Mouse (Mus musculus) midbrain, embryonic 15.5 days (tissue): ENCODE results near the gene 1700029I15Rik. TPM values are rescaled to one million over a fixed set of nuclear protein-coding genes. Genes with fewer than 3 reads are reported as not detected.
A peak's percentile ranks its signal among the peaks of the same experiment; 100 is the strongest.

Experiments
- ATAC-seq: fragments of 200-750 bp; cut with Nextera tagmentation; replicated peaks from 2 replicates; pipeline ENCODE4 v1.8.0; 2017; ENCODE audit warnings: moderate TSS enrichment
- H3K27ac ChIP-seq: fragments of 300-500 bp; sonication (generic); 2 replicates; pipeline ENCODE4 v1.5.1; 2015; ENCODE audit warnings: mild to moderate bottlenecking, inconsistent platforms
- H3K27me3 ChIP-seq: fragments of 300-500 bp; sonication (generic); replicated peaks from 2 replicates; pipeline ENCODE4 v1.6.1; 2015; ENCODE audit warnings: inconsistent platforms
- H3K36me3 ChIP-seq: fragments of 300-500 bp; sonication (generic); replicated peaks from 2 replicates; pipeline ENCODE4 v1.6.1; 2015; ENCODE audit warnings: inconsistent platforms
- H3K4me1 ChIP-seq: fragments of 300-500 bp; sonication (generic); 2 replicates; pipeline ENCODE4 v1.6.1; 2015; ENCODE audit warnings: inconsistent platforms
- H3K4me2 ChIP-seq: fragments of 300-500 bp; sonication (generic); 2 replicates; pipeline ENCODE4 v1.6.1; 2015; ENCODE audit warnings: inconsistent platforms, mild to moderate bottlenecking, moderate library complexity
- H3K4me3 ChIP-seq: fragments of 300-500 bp; sonication (generic); 2 replicates; pipeline ENCODE4 v1.5.1; 2015; ENCODE audit warnings: mild to moderate bottlenecking, inconsistent platforms
- H3K9ac ChIP-seq: fragments of 300-500 bp; sonication (generic); 2 replicates; pipeline ENCODE4 v1.6.1; 2015; ENCODE audit warnings: mild to moderate bottlenecking, inconsistent platforms
- H3K9me3 ChIP-seq: fragments of 300-500 bp; sonication (generic); 2 replicates; pipeline ENCODE4 v1.6.1; 2016; ENCODE audit warnings: inconsistent platforms
- WGBS: fragments of 180-500 bp; shearing (Covaris S2); methylation state at CpG from one replicate; pipeline ENCODE4 v1.1.7; 2015; ENCODE audit warnings: mixed read lengths; 5-methylcytosine and 5-hydroxymethylcytosine counted together
- polyA plus RNA-seq: library from polyadenylated mRNA; unstranded; fragments of >200 nt; fragmentation: Nextera tagmentation; extraction: Ambion mirVana; gene quantifications from 2 replicates; pipeline ENCODE4 v1.2.1, GENCODE M21; 2015

The 1700029I15Rik gene
- polyA plus RNA-seq, 1 experiment from 2014 or later, result 8.4 TPM

GRCm38 (mm10) chr2:92400682-92401081 lies 18.3 kb downstream of the 1700029I15Rik start:
- ATAC-seq, result peak; percentile 19
- H3K27ac ChIP-seq, result peak overlapping the region; percentile 82

GRCm38 (mm10) chr2:92401091-92401561 lies 18.8 kb downstream of the 1700029I15Rik start, which contains the start of gene Mapk8ip1:
TSS of gene Mapk8ip1 (minus strand) at chr2:92401263.
- 1% methylated on average over 37 of the region's 59 CpGs for WGBS
- Histone ChIP-seq H3K27me3 (no peaks in the 10 kb centered on the region), H3K9me3 (no peaks in the 10 kb centered on the region), H3K4me2 (peak within 1 kb of the TSS; percentile 67), H3K36me3 (peaks cover 15% of the 10 kb centered on the region; the same call in 1 of the 2 replicates), H3K9ac (peak within 1 kb of the TSS; percentile 95), H3K4me1 (peaks cover 30% of the 10 kb centered on the region), H3K27ac (peak within 1 kb of the TSS; percentile 82), H3K4me3 (peak within 1 kb of the TSS; percentile 83)
- ATAC-seq, result peak; percentile 63

More at GRCm38 (mm10) chr2:92400682-92401081, 18.3 kb downstream of the 1700029I15Rik start:
- 2% methylated on average over 20 of the region's 22 CpGs for WGBS
- Histone ChIP-seq H3K9me3 (no peaks in the 10 kb centered on the region), H3K36me3 (peaks cover 12% of the 10 kb centered on the region; the same call in 1 of the 2 replicates), H3K4me1 (peaks cover 30% of the 10 kb centered on the region), H3K27me3 (no peaks in the 10 kb centered on the region), H3K9ac (peak overlapping the region; percentile 95), H3K4me3 (peak overlapping the region; percentile 83), H3K4me2 (peak overlapping the region; percentile 67)

- ATAC-seq, result no peak
Measured at GRCm38 (mm10) chr2:92402591-92403326, 20.4 kb downstream of the 1700029I15Rik start.

GRCm38 (mm10) chr2:92403776-92404319 lies 21.5 kb downstream of the 1700029I15Rik start:
- no peak overlapping the region for H3K27ac ChIP-seq
- peaks cover 17% of the 10 kb centered on the region for H3K4me1 ChIP-seq
- H3K4me3 ChIP-seq, result no peak overlapping the region
- no peaks in the 10 kb centered on the region for H3K27me3 ChIP-seq
- H3K9ac ChIP-seq, result no peak overlapping the region
- ATAC-seq, result no peak
- no peak overlapping the region for H3K4me2 ChIP-seq
- 96% methylated on average over 5 of the region's 5 CpGs for WGBS
- no peaks in the 10 kb centered on the region for H3K9me3 ChIP-seq
- peaks cover 26% of the 10 kb centered on the region; the same call in 1 of the 2 replicates for H3K36me3 ChIP-seq

More at GRCm38 (mm10) chr2:92402591-92403326, 20.4 kb downstream of the 1700029I15Rik start:
- no peaks in the 10 kb centered on the region for H3K27me3 ChIP-seq
- no peak overlapping the region for H3K9ac ChIP-seq
- no peak overlapping the region for H3K27ac ChIP-seq
- H3K4me1 ChIP-seq, result peaks cover 26% of the 10 kb centered on the region
- peaks cover 17% of the 10 kb centered on the region; the same call in 1 of the 2 replicates for H3K36me3 ChIP-seq
- H3K9me3 ChIP-seq, result no peaks in the 10 kb centered on the region
- whole genome bisulfite sequencing, result 71% methylated on average over 4 of the region's 4 CpGs
- no peak overlapping the region for H3K4me3 ChIP-seq
- H3K4me2 ChIP-seq, result no peak overlapping the region

GRCm38 (mm10) chr2:92404737-92405136 lies 22.4 kb downstream of the 1700029I15Rik start:
- ATAC-seq, result no peak
- no peak overlapping the region for H3K4me2 ChIP-seq
- H3K4me3 ChIP-seq, result no peak overlapping the region
- no peaks in the 10 kb centered on the region for H3K9me3 ChIP-seq
- WGBS, result 90% methylated on average over 6 of the region's 6 CpGs
- no peaks in the 10 kb centered on the region for H3K27me3 ChIP-seq
- H3K36me3 ChIP-seq, result peaks cover 35% of the 10 kb centered on the region
- peaks cover 8% of the 10 kb centered on the region for H3K4me1 ChIP-seq
- H3K9ac ChIP-seq, result no peak overlapping the region
- no peak overlapping the region for H3K27ac ChIP-seq

- Histone ChIP-seq H3K27me3 (no peaks in the 10 kb centered on the region), H3K4me2 (no peak overlapping the region), H3K27ac (0 out of 2 replicates have a peak overlapping the region, but pooled peaks have one; percentile 20), H3K4me1 (peaks cover 5% of the 10 kb centered on the region), H3K9ac (no peak overlapping the region), H3K36me3 (peaks cover 42% of the 10 kb centered on the region), H3K9me3 (no peaks in the 10 kb centered on the region), H3K4me3 (no peak overlapping the region)
- ATAC-seq, result no peak
- WGBS, result 69% methylated on average over 7 of the region's 7 CpGs
Measured at GRCm38 (mm10) chr2:92405687-92406086, 23.3 kb downstream of the 1700029I15Rik start.

GRCm38 (mm10) chr2:92408309-92409045 lies 26.1 kb downstream of the 1700029I15Rik start:
- Histone ChIP-seq H3K4me1 (no peaks in the 10 kb centered on the region), H3K9ac (no peak overlapping the region), H3K27me3 (no peaks in the 10 kb centered on the region), H3K36me3 (peaks cover 68% of the 10 kb centered on the region), H3K4me2 (no peak overlapping the region), H3K4me3 (no peak overlapping the region), H3K27ac (no peak overlapping the region), H3K9me3 (no peaks in the 10 kb centered on the region)
- 90% methylated on average over 18 of the region's 18 CpGs for WGBS
- no peak for ATAC-seq

- WGBS, result 94% methylated on average over 10 of the region's 10 CpGs
- Histone ChIP-seq H3K4me2 (no peak overlapping the region), H3K36me3 (peaks cover 70% of the 10 kb centered on the region), H3K4me1 (no peaks in the 10 kb centered on the region), H3K9me3 (no peaks in the 10 kb centered on the region), H3K27me3 (no peaks in the 10 kb centered on the region), H3K9ac (no peak overlapping the region), H3K4me3 (no peak overlapping the region), H3K27ac (no peak overlapping the region)
- no peak for ATAC-seq
Measured at GRCm38 (mm10) chr2:92411705-92412104, 29.4 kb downstream of the 1700029I15Rik start.

- 93% methylated on average over 7 of the region's 7 CpGs for WGBS
- ATAC-seq, result no peak
- Histone ChIP-seq H3K9me3 (no peaks in the 10 kb centered on the region), H3K4me2 (no peak overlapping the region), H3K36me3 (peaks cover 36% of the 10 kb centered on the region), H3K27ac (no peak overlapping the region), H3K4me1 (peaks cover 34% of the 10 kb centered on the region), H3K4me3 (no peak overlapping the region), H3K27me3 (no peaks in the 10 kb centered on the region), H3K9ac (no peak overlapping the region)
Measured at GRCm38 (mm10) chr2:92421723-92422387, 39.5 kb downstream of the 1700029I15Rik start.

- H3K9ac ChIP-seq, result no peak overlapping the region
- 81% methylated on average over 10 of the region's 10 CpGs for WGBS
- no peaks in the 10 kb centered on the region for H3K27me3 ChIP-seq
- H3K9me3 ChIP-seq, result no peaks in the 10 kb centered on the region
- H3K4me3 ChIP-seq, result no peak overlapping the region
- H3K36me3 ChIP-seq, result peaks cover 33% of the 10 kb centered on the region
- H3K4me1 ChIP-seq, result peaks cover 39% of the 10 kb centered on the region
- no peak overlapping the region for H3K27ac ChIP-seq
- ATAC-seq, result no peak
- H3K4me2 ChIP-seq, result no peak overlapping the region
Measured at GRCm38 (mm10) chr2:92422388-92423135, 40.2 kb downstream of the 1700029I15Rik start.

GRCm38 (mm10) chr2:92423156-92423555 lies 40.8 kb downstream of the 1700029I15Rik start:
- Histone ChIP-seq H3K4me2 (no peak overlapping the region), H3K4me3 (no peak overlapping the region), H3K36me3 (peaks cover 31% of the 10 kb centered on the region), H3K27me3 (no peaks in the 10 kb centered on the region), H3K9ac (no peak overlapping the region), H3K27ac (peak overlapping the region; percentile 75), H3K4me1 (peaks cover 45% of the 10 kb centered on the region), H3K9me3 (no peaks in the 10 kb centered on the region)
- no peak for ATAC-seq
- WGBS, result 91% methylated on average over 9 of the region's 9 CpGs
